Mouse (Mus musculus) spleen, adult 2 months (tissue): ENCODE measurements at regions not wholly inside any gene's neighbourhood (a gene's known extent, or its start where the extent isn't known, plus 50 kb on each side); places are given as distances from the start of the nearest gene placed in this dataset.

Source experiments
- CTCF ChIP-seq: fragments of 200-500 bp; IDR thresholded peaks from 2 replicates; pipeline ENCODE4 v1.5.1; 2011; ENCODE audit warnings: mild to moderate bottlenecking, inconsistent platforms; ENCODE audit not compliant: insufficient read depth, insufficient read length, insufficient replicate concordance; ENCODE audit errors: extremely low read depth
- POLR2A ChIP-seq: fragments of 200-500 bp; IDR thresholded peaks from 2 replicates; pipeline ENCODE4 v1.6.1; 2011; ENCODE audit warnings: low read depth, low read length, inconsistent platforms

DNA sequence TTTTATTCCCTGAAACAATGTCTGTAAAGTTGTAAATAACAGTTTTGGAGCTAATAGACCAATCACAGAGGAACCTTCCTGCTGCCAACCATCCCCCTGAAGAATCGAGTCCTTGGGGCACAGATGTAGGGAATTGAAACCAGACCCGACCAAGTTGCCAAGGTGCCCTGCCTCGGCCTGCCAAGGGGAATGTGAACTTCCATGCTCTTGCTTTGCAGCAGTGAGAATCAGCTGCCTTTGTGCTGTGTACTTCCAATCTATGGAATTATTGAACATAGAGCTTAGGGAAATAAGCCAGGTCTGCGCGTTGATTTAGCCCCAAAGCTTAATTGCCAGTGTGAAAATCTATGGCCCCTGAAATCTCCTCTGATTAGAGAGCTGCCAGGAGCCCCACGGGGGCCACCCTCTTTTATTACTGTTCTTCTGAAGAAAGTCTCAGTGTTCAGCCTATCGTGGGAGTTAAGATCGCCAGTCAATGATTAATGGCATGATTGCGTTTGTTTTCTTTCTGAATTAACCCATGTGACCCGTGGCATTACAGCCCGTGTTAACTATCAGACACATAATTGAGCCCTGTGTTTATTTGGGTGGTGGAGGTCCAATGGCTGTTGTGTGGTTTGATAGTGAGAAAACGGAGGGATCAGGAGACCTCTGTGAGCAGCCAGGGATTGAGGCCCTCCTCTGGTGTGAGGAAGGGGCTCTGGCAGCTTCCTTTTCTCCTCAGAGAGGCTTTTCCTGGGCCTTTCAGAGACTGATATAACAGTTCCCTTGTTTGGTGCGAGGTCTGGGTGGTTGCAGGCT, 266.9 kb downstream of the Tbc1d1 start:
- no peak for TF ChIP-seq CTCF
- TF ChIP-seq POLR2A = no peak
